Mouse (Mus musculus) stomach, postnatal 0 days (tissue): ENCODE data around the gene Dcxr. TPM values are rescaled to one million over a fixed set of nuclear protein-coding genes. Genes with fewer than 3 reads are reported as not detected.
A peak's percentile ranks its signal among the peaks of the same experiment; 100 is the strongest.
"Not testable (repeated sequence)": the region's sequence is repeated elsewhere in the genome, so short reads cannot be mapped to it uniquely, and the experiment has no call there.

Experiments used
- ATAC-seq: fragments of 200-750 bp; cut with Nextera tagmentation; 2 replicates; pipeline ENCODE4 v1.8.0; 2017; ENCODE audit not compliant: low FRiP score, low TSS enrichment
- DNase-seq: peaks from one replicate; pipeline ENCODE4 v3.0.0-alpha.2; 2016; ENCODE audit warnings: low spot score
- H3K27ac ChIP-seq: fragments of 300-500 bp; sonication (generic); replicated peaks from 2 replicates; pipeline ENCODE4 v1.5.1; 2014; ENCODE audit warnings: mild to moderate bottlenecking, control low read depth
- H3K27me3 ChIP-seq: fragments of 300-500 bp; sonication (generic); 2 replicates; pipeline ENCODE4 v1.6.1; 2014; ENCODE audit warnings: low read length; ENCODE audit not compliant: control insufficient read depth, insufficient read depth
- H3K36me3 ChIP-seq: fragments of 300-500 bp; sonication (generic); 2 replicates; pipeline ENCODE4 v1.6.1; 2014; ENCODE audit warnings: low read length, mixed read lengths; ENCODE audit not compliant: control insufficient read depth, insufficient read depth
- H3K4me1 ChIP-seq: fragments of 300-500 bp; sonication (generic); replicated peaks from 2 replicates; pipeline ENCODE4 v1.6.1; 2014; ENCODE audit warnings: antibody characterized with exemption; ENCODE audit not compliant: control insufficient read depth, insufficient read depth
- H3K4me2 ChIP-seq: fragments of 300-500 bp; sonication (generic); replicated peaks from 2 replicates; pipeline ENCODE4 v1.6.1; 2014; ENCODE audit warnings: low read depth, mild to moderate bottlenecking, control low read depth, moderate library complexity
- H3K4me3 ChIP-seq: fragments of 300-500 bp; sonication (generic); 2 replicates; pipeline ENCODE4 v1.5.1; 2014; ENCODE audit warnings: low read depth, low read length, control low read depth
- H3K9ac ChIP-seq: fragments of 300-500 bp; sonication (generic); 2 replicates; pipeline ENCODE4 v1.6.1; 2014; ENCODE audit warnings: mild to moderate bottlenecking, low read length, control low read depth, mixed read lengths
- H3K9me3 ChIP-seq: fragments of 300-500 bp; sonication (generic); 2 replicates; pipeline ENCODE4 v1.6.1; 2016; ENCODE audit warnings: low read length; ENCODE audit not compliant: control insufficient read depth
- CTCF ChIP-seq: IDR thresholded peaks from 2 replicates; pipeline ENCODE4 v1.5.1; 2016; ENCODE audit warnings: antibody characterized with exemption, low read depth, mild to moderate bottlenecking, moderate library complexity
- EP300 ChIP-seq: optimal IDR thresholded peaks from 2 replicates; pipeline ENCODE3; 2016; ENCODE audit warnings: antibody characterized with exemption
- WGBS: fragments of 180-500 bp; shearing (Covaris S2); extraction: QIAGEN DNeasy Blood & Tissue Kit; methylation state at CpG from one replicate; pipeline ENCODE4 v1.1.7; 2014; 5-methylcytosine and 5-hydroxymethylcytosine counted together
- polyA plus RNA-seq: library from polyadenylated mRNA; unstranded; fragments of >200 nt; fragmentation: Nextera tagmentation; extraction: Ambion mirVana; gene quantifications from 2 replicates; pipeline ENCODE4 v1.2.1, GENCODE M21; 2015

The Dcxr gene
- polyA plus RNA-seq, 1 experiment from 2014 or later: 56.3 TPM

DNA sequence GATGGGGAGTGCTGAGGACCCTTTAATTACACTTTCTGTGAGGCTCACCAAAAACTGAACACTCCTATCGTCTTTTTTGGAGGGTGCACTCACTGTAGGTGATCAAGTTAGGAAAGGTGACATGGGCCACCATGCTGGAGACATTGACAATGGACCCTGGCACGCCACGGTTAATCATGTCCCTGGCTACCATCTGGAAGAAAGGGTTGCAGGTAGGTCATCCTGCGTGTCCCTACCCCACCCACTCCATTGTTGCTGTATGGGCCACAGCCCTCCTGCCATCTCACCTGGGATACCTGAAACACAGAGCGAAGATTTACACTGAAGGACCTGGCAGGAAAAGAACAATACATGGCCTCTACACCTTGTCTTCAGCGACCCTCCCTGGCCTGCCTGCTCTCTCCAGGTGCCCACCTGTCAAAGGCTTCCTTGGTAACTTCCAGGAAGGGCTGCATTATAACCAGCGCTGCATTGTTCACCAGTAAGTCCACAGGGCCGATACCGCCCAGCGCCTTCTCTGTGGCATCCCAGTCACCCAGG, 3.3 kb upstream of the Dcxr start:
- Histone ChIP-seq H3K36me3 (no peaks in the 10 kb centered on the region), H3K27ac (no peak overlapping the region; the same call in 1 of the 2 replicates), H3K4me3 (no peak overlapping the region), H3K9me3 (no peaks in the 10 kb centered on the region), H3K4me2 (0 out of 2 replicates have a peak overlapping the region, but pooled peaks have one; percentile 17), H3K27me3 (no peaks in the 10 kb centered on the region), H3K4me1 (0 out of 2 replicates have a peak, but pooled peaks cover 5% of the 10 kb centered on the region), H3K9ac (peak overlapping the region; percentile 18; the same call in 1 of the 2 replicates)
- DNase-seq: no peak
- ATAC-seq: no peak
- WGBS: 80% methylated on average over 10 of the region's 10 CpGs
- TF ChIP-seq CTCF (no peak), EP300 (no peak)

DNA sequence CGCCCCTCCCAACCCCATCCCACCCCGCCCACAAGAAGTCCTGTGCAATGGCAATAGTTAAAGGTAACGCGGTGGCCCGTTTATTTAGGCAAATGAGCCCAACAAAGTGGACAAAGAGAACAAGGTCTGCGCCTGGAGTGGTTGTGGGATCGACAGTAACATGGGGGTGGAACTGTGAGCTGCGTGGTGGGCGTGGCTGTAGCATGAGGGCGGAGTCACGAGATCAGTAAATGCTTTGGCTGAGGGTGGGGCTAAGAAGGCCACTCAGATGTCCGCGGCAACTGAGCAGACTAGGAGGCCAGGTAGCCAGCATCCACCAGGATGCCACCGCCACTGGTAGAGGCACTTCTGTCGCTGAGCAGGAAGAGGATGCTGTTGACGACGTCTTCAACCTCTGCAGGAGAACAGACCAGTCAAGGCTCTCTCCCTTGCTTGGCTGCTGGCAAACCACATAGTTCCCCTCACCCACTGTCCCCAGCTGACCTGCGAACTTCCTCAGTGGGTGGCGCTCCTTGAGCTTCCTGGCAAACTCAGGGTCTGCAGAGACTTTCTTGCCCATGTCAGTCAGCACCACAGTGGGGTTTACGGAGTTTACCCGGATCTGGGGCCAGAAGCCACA, 2.5 kb upstream of the Dcxr start:
- not testable (repeated sequence) for H3K9ac ChIP-seq, H3K4me3 ChIP-seq, H3K9me3 ChIP-seq, H3K27ac ChIP-seq, H3K4me1 ChIP-seq, H3K27me3 ChIP-seq, H3K36me3 ChIP-seq
- DNase-seq (peak; percentile 86), ATAC-seq (peak; percentile 48)
- H3K4me2 ChIP-seq: peak overlapping the region; percentile 23; the same call in 1 of the 2 replicates
- WGBS: 3% methylated on average over 17 of the region's 21 CpGs

DNA sequence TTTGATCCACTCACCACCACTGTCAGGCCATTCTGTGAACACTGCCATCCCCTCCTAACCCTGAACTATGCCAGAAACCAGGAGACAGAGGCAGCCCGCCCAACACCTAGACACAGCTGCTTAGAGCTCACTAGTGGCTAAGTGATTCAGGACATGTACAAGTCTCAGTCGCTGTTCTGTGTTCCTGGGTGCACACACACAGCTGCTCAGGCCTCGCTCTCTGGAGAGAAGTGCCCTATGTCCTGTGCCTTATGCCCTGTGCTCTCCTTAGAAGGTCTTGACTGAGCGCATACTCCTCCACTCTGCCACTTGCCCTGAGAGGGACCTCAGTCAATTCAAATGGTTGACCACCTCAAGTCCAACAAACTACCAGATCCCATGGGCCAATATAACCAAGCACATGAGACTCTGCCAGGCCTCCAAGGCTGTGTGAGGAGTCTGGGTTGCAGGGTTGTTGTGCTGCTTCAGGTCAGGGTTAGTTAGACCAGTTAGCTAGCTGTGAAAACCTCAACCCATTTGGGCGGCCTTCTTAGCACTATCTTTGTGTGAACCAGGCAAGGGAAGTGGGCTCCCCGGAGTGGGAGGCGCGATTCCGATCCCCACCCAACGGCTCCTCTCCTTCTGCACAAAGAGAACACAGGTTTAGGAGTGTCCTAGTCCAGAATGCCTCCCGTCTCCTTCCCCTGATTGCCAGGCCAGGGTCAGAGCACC, 1.6 kb upstream of the Dcxr start:
- Histone ChIP-seq H3K4me3 (no peak overlapping the region), H3K4me1 (0 out of 2 replicates have a peak, but pooled peaks cover 5% of the 10 kb centered on the region), H3K9ac (no peak overlapping the region), H3K4me2 (no peak overlapping the region), H3K9me3 (no peaks in the 10 kb centered on the region), H3K27me3 (no peaks in the 10 kb centered on the region), H3K27ac (0 out of 2 replicates have a peak overlapping the region, but pooled peaks have one; percentile 8), H3K36me3 (no peaks in the 10 kb centered on the region)
- whole genome bisulfite sequencing: 68% methylated on average over 11 of the region's 11 CpGs
- no peak for ATAC-seq
- no peak for TF ChIP-seq CTCF
- TF ChIP-seq EP300: no peak
- DNase-seq: no peak

DNA sequence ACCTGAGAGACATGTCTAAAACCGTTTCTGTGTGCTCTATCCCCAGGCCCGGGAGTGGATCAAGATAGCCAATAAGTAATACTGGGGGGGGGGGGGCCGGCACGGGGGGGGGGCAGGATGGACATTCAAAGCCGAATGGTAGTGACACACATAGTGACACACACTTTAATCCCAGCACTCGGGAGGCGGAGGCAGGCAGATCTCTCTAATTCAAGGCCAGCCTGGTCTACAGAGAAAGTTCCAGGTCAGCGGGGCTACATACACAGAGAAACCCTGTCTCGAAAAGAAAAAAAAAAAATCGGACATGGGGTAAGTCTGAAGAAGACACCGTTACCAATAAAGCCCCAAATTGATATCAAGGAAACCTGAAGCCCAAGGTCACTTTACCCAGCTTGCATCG, 483 bp upstream of the Dcxr start:
- Histone ChIP-seq H3K4me3 (no peak overlapping the region), H3K4me1 (0 out of 2 replicates have a peak, but pooled peaks cover 5% of the 10 kb centered on the region), H3K36me3 (no peaks in the 10 kb centered on the region), H3K4me2 (no peak overlapping the region), H3K9ac (no peak overlapping the region), H3K27ac (no peak overlapping the region), H3K9me3 (no peaks in the 10 kb centered on the region), H3K27me3 (no peaks in the 10 kb centered on the region)
- DNase-seq (no peak), ATAC-seq (no peak)
- no peak for TF ChIP-seq EP300
- no peak for TF ChIP-seq CTCF
- 64% methylated on average over 12 of the region's 12 CpGs for WGBS

DNA sequence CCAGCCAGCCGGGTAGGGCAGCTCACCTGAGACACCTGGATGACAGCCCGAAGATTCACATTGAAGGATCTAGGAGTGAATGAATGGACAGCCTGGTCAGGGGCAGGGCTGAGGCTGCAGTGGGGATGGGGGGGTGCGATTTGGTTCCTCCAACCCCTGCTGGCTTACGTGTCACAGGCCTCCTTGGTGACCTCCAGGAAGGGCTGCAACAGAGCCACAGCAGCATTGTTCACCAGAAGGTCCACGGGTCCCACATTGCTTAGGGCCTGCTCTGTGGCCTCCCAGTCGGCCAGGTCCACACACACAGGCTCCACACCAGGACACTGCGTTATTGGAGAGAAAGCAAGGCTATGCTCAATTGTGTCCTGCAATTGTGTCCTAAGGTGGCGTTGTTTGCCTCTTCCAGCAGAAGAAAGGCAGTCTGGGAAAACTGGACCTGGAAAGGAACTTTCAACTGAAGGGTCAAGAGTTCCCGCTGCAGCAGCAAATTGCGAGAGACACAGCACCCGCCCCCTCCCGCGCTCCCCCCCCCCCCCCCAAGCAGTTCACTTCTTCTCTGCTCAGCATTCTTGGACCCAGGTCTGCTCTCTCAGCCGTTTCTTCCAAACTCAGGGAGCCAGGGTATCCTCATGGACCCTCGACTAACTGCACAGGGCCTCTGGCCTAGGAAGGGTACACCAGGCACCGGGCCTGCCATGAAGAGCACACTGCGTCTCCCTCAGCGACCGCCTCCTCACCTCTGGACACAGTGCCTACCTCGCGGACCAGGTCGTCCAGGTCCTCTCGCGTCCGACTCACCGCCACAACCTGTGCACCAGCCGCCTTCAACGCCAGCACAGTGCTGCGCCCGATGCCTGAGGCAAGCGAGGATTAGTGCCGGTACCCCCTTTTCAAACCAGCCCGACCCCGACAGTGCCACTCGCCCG, 575 bp downstream of the Dcxr start:
- H3K36me3 ChIP-seq: no peaks in the 10 kb centered on the region
- no peak for DNase-seq
- H3K9ac ChIP-seq: peak overlapping the region; percentile 56
- H3K4me1 ChIP-seq: 0 out of 2 replicates have a peak, but pooled peaks cover 8% of the 10 kb centered on the region
- no peaks in the 10 kb centered on the region for H3K9me3 ChIP-seq
- no peak for TF ChIP-seq EP300
- TF ChIP-seq CTCF: no peak; the same call in 1 of the 2 replicates
- peak overlapping the region; percentile 71 for H3K4me2 ChIP-seq
- 18% methylated on average over 34 of the region's 36 CpGs for WGBS
- peak overlapping the region; percentile 51 for H3K4me3 ChIP-seq
- peak; percentile 51 for ATAC-seq
- no peaks in the 10 kb centered on the region for H3K27me3 ChIP-seq
- 0 out of 2 replicates have a peak overlapping the region, but pooled peaks have one; percentile 24 for H3K27ac ChIP-seq
